Comparison of ENCODE assay signal across 12 mouse cellular contexts in the genomic region with DNA sequence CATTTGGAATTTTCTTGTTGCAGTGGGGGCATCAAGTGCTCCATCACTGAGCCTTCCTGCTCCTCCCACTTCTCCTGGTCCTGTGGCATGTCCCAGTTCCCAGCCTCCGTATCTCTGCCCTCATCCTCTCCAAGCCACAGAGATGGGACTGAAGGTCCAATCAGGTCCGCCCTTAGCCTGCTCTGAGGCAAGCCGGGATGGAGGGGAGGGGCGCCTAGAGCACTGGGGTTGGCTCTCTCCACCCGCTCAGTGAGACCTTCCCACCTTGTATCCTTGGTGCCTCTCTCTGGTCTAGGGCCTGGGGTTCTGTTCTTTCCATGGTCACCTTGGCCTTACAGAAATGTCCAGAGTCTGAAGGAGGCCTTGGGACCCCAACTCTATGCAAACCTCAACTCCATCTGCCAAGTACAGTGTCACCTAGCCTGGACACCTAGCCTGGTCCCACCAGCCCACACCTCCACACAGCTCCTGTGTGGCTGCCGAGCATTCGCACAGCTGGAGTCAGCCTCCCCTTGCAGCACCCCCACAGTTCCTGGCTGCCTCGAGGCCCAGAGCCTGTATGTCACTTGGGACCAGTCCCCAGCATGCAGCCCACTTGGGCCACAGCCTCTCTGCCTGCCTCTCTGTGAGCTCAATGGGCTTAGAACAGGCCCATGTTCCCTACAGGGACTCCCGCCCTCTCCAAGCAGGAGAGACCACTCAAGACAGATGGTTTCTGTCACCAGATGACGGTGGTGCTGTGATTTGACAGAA. TPM values are rescaled to one million over a fixed set of nuclear protein-coding genes. Genes with fewer than 3 reads are reported as not detected.
DNase-seq lines count a peak whose midpoint lies in the region; ATAC-seq and TF ChIP-seq lines count a peak whose summit lies in the region.
"Had no signal": no experiment of that assay in that cellular context is flagged by ENCODE, and none has a peak within 500 bp of the region (broad histone marks: within the 10 kb centered on the region; RNA-seq: fewer than 3 reads in every experiment).

No protein-coding gene starts in this region.

- H3K4me2 ChIP-seq in liver, embryonic 11.5 days = no peak overlapping the region
- no peak overlapping the region for H3K4me2 ChIP-seq in liver, postnatal 0 days (ENCODE audit: low read depth, low read length)
- H3K4me2 ChIP-seq in midbrain, embryonic 14.5 days (ENCODE audit: low read length) = no peak overlapping the region
- H3K4me2 ChIP-seq in forebrain, embryonic 16.5 days (ENCODE audit: low read length) = no peak overlapping the region
- H3K4me2 ChIP-seq: heart, embryonic 13.5 days; midbrain, embryonic 15.5 days had no signal

- no peak for TF ChIP-seq EP300 in heart, adult 2 months (IDR thresholded peaks at IDR 0.05; ENCODE audit: insufficient read depth, low read depth, low read length)
- TF ChIP-seq EP300 in liver, postnatal 0 days (IDR thresholded peaks at IDR 0.05; ENCODE audit: low read depth) = no peak

- no peaks in the 10 kb centered on the region; the same call in 1 of the 2 replicates for H3K4me1 ChIP-seq in heart, adult 2 months (ENCODE audit: control insufficient read depth, insufficient read depth, low read length)
- no peaks in the 10 kb centered on the region for H3K4me1 ChIP-seq in liver, embryonic 11.5 days (replicated peaks; ENCODE audit: control insufficient read depth, insufficient read depth, low read length)
- H3K4me1 ChIP-seq in liver, postnatal 0 days (ENCODE audit: insufficient read depth) = no peaks in the 10 kb centered on the region
- H3K4me1 ChIP-seq in midbrain, embryonic 14.5 days (ENCODE audit: control insufficient read depth, insufficient read depth, low read length) = no peaks in the 10 kb centered on the region
- no peaks in the 10 kb centered on the region for H3K4me1 ChIP-seq in forebrain, embryonic 16.5 days (replicated peaks; ENCODE audit: control insufficient read depth, insufficient read depth, low read length)
- H3K4me1 ChIP-seq: heart, embryonic 13.5 days; midbrain, embryonic 15.5 days had no signal

- H3K9me3 ChIP-seq in liver, embryonic 11.5 days (ENCODE audit: control insufficient read depth, low read length) = no peaks in the 10 kb centered on the region
- H3K9me3 ChIP-seq in liver, postnatal 0 days (ENCODE audit: low read length) = no peaks in the 10 kb centered on the region
- H3K9me3 ChIP-seq in midbrain, embryonic 14.5 days (ENCODE audit: control insufficient read depth, low read length) = no peaks in the 10 kb centered on the region
- no peaks in the 10 kb centered on the region for H3K9me3 ChIP-seq in forebrain, embryonic 16.5 days (ENCODE audit: control insufficient read depth, low read length)
- H3K9me3 ChIP-seq: heart, embryonic 13.5 days; midbrain, embryonic 15.5 days had no signal

- TF ChIP-seq CTCF in heart, adult 2 months (IDR thresholded peaks at IDR 0.05) = no peak
- TF ChIP-seq CTCF in liver, postnatal 0 days (IDR thresholded peaks at IDR 0.05; ENCODE audit: low read depth) = no peak

- 78% methylated on average over 10 of the region's 10 CpGs for WGBS in heart, adult 2 months
- WGBS in liver, embryonic 11.5 days = 58% methylated on average over 10 of the region's 10 CpGs
- WGBS in liver, postnatal 0 days (ENCODE audit: insufficient replicate concordance) = 64% methylated on average over 10 of the region's 10 CpGs
- WGBS in midbrain, embryonic 14.5 days = 61% methylated on average over 10 of the region's 10 CpGs
- 60% methylated on average over 10 of the region's 10 CpGs for WGBS in forebrain, embryonic 16.5 days

- no peaks in the 10 kb centered on the region for H3K79me2 ChIP-seq in heart, adult 2 months (replicated peaks; ENCODE audit: control insufficient read depth, insufficient read depth, low read length)

- H3K4me3 ChIP-seq in heart, adult 2 months = no peak overlapping the region
- H3K4me3 ChIP-seq in liver, embryonic 11.5 days (ENCODE audit: low read depth, low read length) = no peak overlapping the region
- no peak overlapping the region for H3K4me3 ChIP-seq in liver, postnatal 0 days (ENCODE audit: low read depth, low read length)
- no peak overlapping the region for H3K4me3 ChIP-seq in midbrain, embryonic 14.5 days (replicated peaks; ENCODE audit: low read depth, low read length)
- no peak overlapping the region for H3K4me3 ChIP-seq in forebrain, embryonic 16.5 days (replicated peaks; ENCODE audit: low read length)
- H3K4me3 ChIP-seq: heart, embryonic 13.5 days; midbrain, embryonic 15.5 days had no signal

- H3K27me3 ChIP-seq in heart, adult 2 months (ENCODE audit: control insufficient read depth, insufficient read depth, low read length) = no peaks in the 10 kb centered on the region; the same call in 1 of the 2 replicates
- 0 out of 2 replicates have a peak, but pooled peaks cover under 1% of the 10 kb centered on the region for H3K27me3 ChIP-seq in liver, embryonic 11.5 days (replicated peaks; ENCODE audit: control insufficient read depth, insufficient read depth, low read length)
- H3K27me3 ChIP-seq in liver, postnatal 0 days (ENCODE audit: insufficient read depth, low read length) = no peaks in the 10 kb centered on the region
- H3K27me3 ChIP-seq in midbrain, embryonic 14.5 days (ENCODE audit: control insufficient read depth, insufficient read depth, low read length) = no peaks in the 10 kb centered on the region
- H3K27me3 ChIP-seq in forebrain, embryonic 16.5 days (replicated peaks; ENCODE audit: control insufficient read depth, insufficient read depth, low read length) = no peaks in the 10 kb centered on the region
- H3K27me3 ChIP-seq: midbrain, embryonic 15.5 days had no signal

- peak; percentile 2 to 14 for DNase-seq in heart, adult 2 months
- no peak for DNase-seq in heart, adult 8-10 months (ENCODE audit: low spot score)
- no peak for DNase-seq in liver, embryonic 11.5 days (ENCODE audit: low spot score)
- no peak for DNase-seq in liver, postnatal 0 days
- peak; percentile 2 for DNase-seq in adrenal gland, postnatal 10 days
- DNase-seq in heart, postnatal 4 days = peak; percentile 4
- no peak for DNase-seq in midbrain, embryonic 14.5 days

- no peak overlapping the region for H3K27ac ChIP-seq in heart, adult 2 months
- no peak overlapping the region for H3K27ac ChIP-seq in liver, embryonic 11.5 days (ENCODE audit: low read depth, low read length)
- H3K27ac ChIP-seq in liver, postnatal 0 days (ENCODE audit: low read depth) = no peak overlapping the region
- no peak overlapping the region for H3K27ac ChIP-seq in midbrain, embryonic 14.5 days (replicated peaks; ENCODE audit: low read depth, low read length)
- H3K27ac ChIP-seq in forebrain, embryonic 16.5 days (ENCODE audit: low read length) = no peak overlapping the region
- H3K27ac ChIP-seq: heart, embryonic 13.5 days; midbrain, embryonic 15.5 days had no signal

- intact Hi-C loops in heart, adult 2 months (cut with DNase I) = no loop called here

- ATAC-seq in liver, embryonic 11.5 days (replicated peaks; ENCODE audit: low FRiP score) = 0 out of 2 replicates have a peak, but pooled peaks have one; percentile 29
- no peak for ATAC-seq in liver, postnatal 0 days
- ATAC-seq in midbrain, embryonic 14.5 days (ENCODE audit: low FRiP score, low TSS enrichment) = no peak
- no peak for ATAC-seq in forebrain, embryonic 16.5 days
- ATAC-seq: CD4-positive, CD25-positive, alpha-beta regulatory T cell, adult 4 months; midbrain, embryonic 15.5 days had no signal

- no peak overlapping the region for H3K9ac ChIP-seq in heart, adult 2 months (ENCODE audit: low read depth, low read length)
- H3K9ac ChIP-seq in liver, embryonic 11.5 days (ENCODE audit: low read depth, low read length) = no peak overlapping the region
- H3K9ac ChIP-seq in liver, postnatal 0 days (replicated peaks) = no peak overlapping the region
- no peak overlapping the region for H3K9ac ChIP-seq in midbrain, embryonic 14.5 days (replicated peaks; ENCODE audit: low read length)
- H3K9ac ChIP-seq in forebrain, embryonic 16.5 days (replicated peaks; ENCODE audit: low read depth, low read length) = no peak overlapping the region
- H3K9ac ChIP-seq: heart, embryonic 13.5 days; midbrain, embryonic 15.5 days had no signal

- TF ChIP-seq POLR2A in heart, adult 2 months (IDR thresholded peaks at IDR 0.05; ENCODE audit: insufficient read depth, low read depth, low read length) = no peak

- H3K36me3 ChIP-seq in heart, adult 2 months (ENCODE audit: control insufficient read depth, insufficient read depth, low read length) = no peaks in the 10 kb centered on the region
- no peaks in the 10 kb centered on the region for H3K36me3 ChIP-seq in liver, embryonic 11.5 days (ENCODE audit: control insufficient read depth, insufficient read depth, low read length)
- H3K36me3 ChIP-seq in liver, postnatal 0 days (replicated peaks; ENCODE audit: insufficient read depth, low read length) = no peaks in the 10 kb centered on the region
- H3K36me3 ChIP-seq in midbrain, embryonic 14.5 days (ENCODE audit: control insufficient read depth, insufficient read depth, low read length) = no peaks in the 10 kb centered on the region
- H3K36me3 ChIP-seq in forebrain, embryonic 16.5 days (ENCODE audit: control insufficient read depth, insufficient read depth) = no peaks in the 10 kb centered on the region
- H3K36me3 ChIP-seq: heart, embryonic 13.5 days; midbrain, embryonic 15.5 days had no signal

RNA-seq across cellular contexts. Expression of a gene that starts 34.5 kb away (rescaled TPM):
- 10 to 100 TPM; 16.3 to 17.7 TPM for total RNA-seq in heart, adult 2 months (2021)
- 31.3 and 32.1 TPM in 2 replicates for polyA plus RNA-seq in heart, adult 2 months (2012; rRNA removed)
- 10 to 100 TPM; 14.5 to 23.5 (median 16.9) TPM for total RNA-seq in heart, adult 8-10 months (2022)
- polyA plus RNA-seq in liver, embryonic 11.5 days (2014; fragmentation: Nextera tagmentation; extraction: Ambion mirVana) = 7.4 and 7.7 TPM in 2 replicates
- polyA plus RNA-seq in liver, postnatal 0 days (2015; fragmentation: Nextera tagmentation; extraction: Ambion mirVana) = 1.1 and 1.8 TPM in 2 replicates
- 10 to 100 TPM; 18.7 to 23.3 TPM for total RNA-seq in adrenal gland, postnatal 10 days (2021)
- total RNA-seq in heart, postnatal 4 days (2021) = 10 to 100 TPM; 36.7 to 40.9 TPM
- 2.2 and 5.3 TPM in 2 replicates for polyA plus RNA-seq in midbrain, embryonic 14.5 days (2014; fragmentation: Nextera tagmentation; extraction: Ambion mirVana)
- polyA plus RNA-seq in forebrain, embryonic 16.5 days (2015; fragmentation: Nextera tagmentation; extraction: Ambion mirVana) = 3.1 and 3.5 TPM in 2 replicates
- total RNA-seq: common myeloid progenitor, adult 5-6 weeks had no signal

Comparison
In these comparisons a context has a peak if more than half of its experiments do, and no peak if none do; other contexts are left out.
1. DNase-seq: peak in heart, adult 2 months (2 of 2), adrenal gland, postnatal 10 days (single experiment) and heart, postnatal 4 days (single experiment); none in heart, adult 8-10 months (single experiment), liver, embryonic 11.5 days (single experiment), liver, postnatal 0 days (single experiment) and midbrain, embryonic 14.5 days (single experiment).